Mouse (Mus musculus) liver, embryonic 14.5 days (tissue): ENCODE data around the gene Olfr735. TPM values are rescaled to one million over a fixed set of nuclear protein-coding genes. Genes with fewer than 3 reads are reported as not detected.

Source experiments
- ATAC-seq: fragments of 200-750 bp; cut with Nextera tagmentation; 2 replicates; pipeline ENCODE4 v1.8.0; 2017; ENCODE audit warnings: moderate number of reproducible peaks, mild to moderate bottlenecking, moderate library complexity; ENCODE audit not compliant: insufficient read depth
- DNase-seq, 3 experiments: peaks; one replicate each; pipeline ENCODE4 v3.0.0-alpha.2; 2012 to 2013; ENCODE audit warnings: low read depth in 3 of 3, low spot score in 3 of 3
- H3K27ac ChIP-seq: fragments of 300-500 bp; sonication (generic); 2 replicates; pipeline ENCODE4 v1.5.1; 2014; ENCODE audit warnings: moderate library complexity, mild to moderate bottlenecking, control low read depth, inconsistent platforms
- H3K27me3 ChIP-seq: fragments of 300-500 bp; sonication (generic); 2 replicates; pipeline ENCODE4 v1.6.1; 2014; ENCODE audit warnings: mild to moderate bottlenecking, low read length, moderate library complexity; ENCODE audit not compliant: control insufficient read depth, insufficient read depth
- H3K36me3 ChIP-seq: fragments of 300-500 bp; sonication (generic); replicated peaks from 2 replicates; pipeline ENCODE4 v1.6.1; 2014; ENCODE audit warnings: low read depth; ENCODE audit not compliant: control insufficient read depth, insufficient read depth
- H3K4me1 ChIP-seq, 2 experiments: fragments of 200-500 bp in 1 of 2; fragments of 300-500 bp in 1 of 2; sonication (generic) in 1 of 2; replicated peaks; 2 replicates each; pipeline ENCODE4 v1.6.1; 2012 to 2014; ENCODE audit warnings: antibody characterized with exemption in 1 of 2, inconsistent platforms in 1 of 2, low read length in 1 of 2; ENCODE audit not compliant: control insufficient read depth in 2 of 2, insufficient read depth in 2 of 2
- H3K4me2 ChIP-seq: fragments of 300-500 bp; sonication (generic); 2 replicates; pipeline ENCODE4 v1.6.1; 2014; ENCODE audit warnings: low read depth, mild to moderate bottlenecking, control low read depth, moderate library complexity
- H3K4me3 ChIP-seq, 2 experiments: fragments of 200-500 bp in 1 of 2; fragments of 300-500 bp in 1 of 2; sonication (generic) in 1 of 2; 2 replicates each; pipeline ENCODE4 v1.5.1; 2012 to 2014; ENCODE audit warnings: low read depth in 2 of 2, low read length in 2 of 2, mild to moderate bottlenecking in 2 of 2, control low read depth in 1 of 2, inconsistent platforms in 1 of 2, moderate library complexity in 1 of 2; ENCODE audit not compliant: insufficient read depth in 1 of 2
- H3K9ac ChIP-seq: fragments of 300-500 bp; sonication (generic); replicated peaks from 2 replicates; pipeline ENCODE4 v1.6.1; 2014; ENCODE audit warnings: mild to moderate bottlenecking, control low read depth, moderate library complexity
- H3K9me3 ChIP-seq: fragments of 300-500 bp; sonication (generic); 2 replicates; pipeline ENCODE4 v1.6.1; 2016; ENCODE audit warnings: low read length, mixed read lengths; ENCODE audit not compliant: control insufficient read depth
- CTCF ChIP-seq: IDR thresholded peaks from 2 replicates; pipeline ENCODE4 v1.5.1; 2016; ENCODE audit warnings: antibody characterized with exemption, low read depth, control low read depth
- EP300 ChIP-seq: IDR thresholded peaks from 2 replicates; pipeline ENCODE4 v1.6.1; 2016; ENCODE audit warnings: antibody characterized with exemption, low read depth
- WGBS: fragments of 180-500 bp; shearing (Covaris S2); extraction: QIAGEN DNeasy Blood & Tissue Kit; methylation state at CpG from one replicate; pipeline ENCODE4 v1.1.7; 2014; ENCODE audit not compliant: insufficient replicate concordance; 5-methylcytosine and 5-hydroxymethylcytosine counted together
- polyA plus RNA-seq, 2 experiments: library from polyadenylated mRNA; depleted of rRNA in 1 of 2; stranded (reverse) in 1 of 2; unstranded in 1 of 2; fragments of >200 nt; fragmentation: Nextera tagmentation in 1 of 2; extraction: Ambion mirVana in 1 of 2; gene quantifications; 2 replicates each; pipeline versions ENCODE4 v1.2.1 to v1.2.3; 2012 to 2014

The Olfr735 gene
- polyA plus RNA-seq (2012; rRNA removed) (not detected in 2 replicates), polyA plus RNA-seq (2014; fragmentation: Nextera tagmentation; extraction: Ambion mirVana) (not detected in 2 replicates)

DNA sequence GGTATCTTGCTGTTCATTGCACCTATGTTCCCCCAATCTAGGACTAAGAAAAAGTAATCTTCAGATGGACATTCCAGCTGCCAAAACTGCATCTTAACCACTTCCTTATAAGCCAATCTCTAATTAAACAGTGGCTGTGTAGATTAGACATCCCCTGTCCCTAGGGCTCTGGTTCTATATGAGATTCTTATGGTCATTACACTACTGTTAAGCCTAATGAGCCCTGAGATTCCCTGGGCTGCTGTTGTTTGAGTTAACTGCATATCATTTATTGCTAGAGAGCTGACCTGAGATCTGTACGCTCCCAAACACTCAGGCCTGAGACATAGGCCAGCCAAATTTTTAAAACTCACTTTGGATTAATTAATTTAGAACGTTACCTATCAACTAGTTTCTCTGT lies at the start of gene Olfr735:
Gene Olfr735, minus strand, starts transcription at position 77 of the 400 bp plus-strand sequence.
- Histone ChIP-seq H3K9me3 (no peaks in the 10 kb centered on the region), H3K36me3 (no peaks in the 10 kb centered on the region), H3K9ac (no peak within 1 kb of the TSS), H3K4me2 (no peak within 1 kb of the TSS), H3K27ac (no peak within 1 kb of the TSS), H3K27me3 (no peaks in the 10 kb centered on the region), H3K4me1 (no peaks in the 10 kb centered on the region), H3K4me3 (no peak within 1 kb of the TSS)
- 56% methylated on average over 2 of the region's 2 CpGs for WGBS
- no peak for TF ChIP-seq EP300
- no peak for TF ChIP-seq CTCF
- DNase-seq (no peak), ATAC-seq (no peak)

DNA sequence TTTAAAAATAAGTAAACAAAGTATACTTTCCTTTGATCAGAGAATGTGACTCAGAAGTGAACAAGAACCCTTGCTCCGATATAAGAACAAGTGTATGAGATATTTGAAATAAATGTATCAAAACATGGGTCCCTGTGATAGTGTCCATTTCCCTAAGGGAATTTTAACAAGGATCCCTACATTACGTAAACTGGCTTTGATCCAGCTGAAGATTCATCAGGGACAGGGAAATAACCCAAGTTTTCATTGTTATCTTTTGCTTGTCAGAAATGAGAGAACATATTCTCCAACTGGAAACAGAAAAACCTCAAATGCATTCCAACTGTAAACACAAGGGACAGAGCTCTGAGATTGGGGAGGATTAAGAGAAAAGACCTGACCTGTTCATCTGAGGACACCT lies 32.2 kb upstream of the Olfr735 start, which contains the start of gene Olfr736:
Gene Olfr736, plus strand, starts transcription at position 301 of the 400 bp plus-strand sequence.
- Histone ChIP-seq H3K9me3 (no peaks in the 10 kb centered on the region), H3K27ac (no peak within 1 kb of the TSS), H3K27me3 (no peaks in the 10 kb centered on the region), H3K4me2 (no peak within 1 kb of the TSS), H3K9ac (no peak within 1 kb of the TSS), H3K4me3 (no peak within 1 kb of the TSS), H3K4me1 (no peaks in the 10 kb centered on the region), H3K36me3 (no peaks in the 10 kb centered on the region)
- ATAC-seq (no peak), DNase-seq (no peak)
- WGBS: 60% methylated on average over 2 of the region's 2 CpGs
- TF ChIP-seq EP300 (no peak), CTCF (no peak)

DNA sequence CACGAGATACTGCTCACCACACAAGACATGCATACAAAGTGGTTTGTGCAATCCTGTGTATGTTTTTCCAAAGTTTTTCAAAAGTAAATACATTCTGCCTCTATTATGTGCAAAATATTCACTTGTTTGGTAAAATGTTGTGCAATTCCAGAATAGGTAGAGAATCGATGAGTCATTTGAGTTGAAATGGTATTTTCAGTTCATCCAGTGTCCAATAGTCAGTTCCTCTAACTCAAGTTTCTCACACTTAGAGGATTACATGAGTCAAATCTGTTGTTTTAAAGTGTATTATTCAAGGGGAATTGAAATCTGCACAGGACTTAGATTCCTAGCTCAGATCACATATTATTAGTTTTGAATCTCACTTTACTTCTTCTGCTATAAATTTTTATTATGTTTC lies 14.9 kb upstream of the Olfr735 start:
- Histone ChIP-seq H3K9me3 (no peaks in the 10 kb centered on the region), H3K36me3 (no peaks in the 10 kb centered on the region), H3K27me3 (no peaks in the 10 kb centered on the region), H3K4me2 (no peak overlapping the region), H3K4me3 (no peak overlapping the region), H3K9ac (no peak overlapping the region), H3K4me1 (no peaks in the 10 kb centered on the region), H3K27ac (no peak overlapping the region)
- ATAC-seq (no peak), DNase-seq (no peak)
- 48% methylated on average over 2 of the region's 2 CpGs for WGBS
- TF ChIP-seq EP300: no peak
- TF ChIP-seq CTCF: no peak

DNA sequence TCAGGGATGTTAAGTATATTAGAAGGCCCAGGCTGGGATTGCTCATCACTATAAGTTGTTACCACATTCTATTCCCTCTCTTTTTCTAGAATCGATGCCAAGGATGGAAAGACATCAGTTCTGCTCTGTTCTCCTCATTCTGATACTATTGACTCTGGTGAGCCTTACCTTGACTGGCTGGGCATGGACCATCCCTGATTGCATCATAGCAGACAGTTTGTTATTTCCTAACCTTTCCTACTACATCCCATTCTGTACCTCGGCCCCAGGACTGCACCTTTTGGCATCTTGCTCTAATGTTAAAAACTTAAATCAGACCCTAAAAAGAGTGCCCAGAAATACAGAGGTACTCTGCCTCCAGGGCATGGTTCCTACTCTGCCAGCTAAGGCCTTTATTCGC lies 11.8 kb upstream of the Olfr735 start:
- no peaks in the 10 kb centered on the region for H3K27me3 ChIP-seq

DNA sequence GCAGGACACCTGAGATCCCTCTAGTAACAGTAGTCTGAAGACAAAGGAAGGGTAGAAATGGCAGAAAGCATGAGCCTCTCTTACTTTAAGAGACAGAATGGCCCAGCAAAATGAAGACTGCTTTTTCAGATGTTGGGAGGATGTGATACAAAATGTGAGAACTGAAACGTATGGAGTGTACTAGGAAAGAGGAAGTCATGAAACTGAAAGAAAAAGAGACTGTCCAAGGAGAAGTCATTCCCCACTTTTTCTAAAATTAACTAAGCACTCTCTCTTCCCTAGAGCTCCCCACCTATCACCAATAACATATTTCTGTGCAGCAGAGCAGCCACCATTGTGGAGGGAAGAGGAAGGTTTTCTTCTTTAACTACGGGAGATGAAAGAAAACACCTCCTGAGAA lies 8.9 kb upstream of the Olfr735 start, which contains the start of gene Tlr11:
Gene Tlr11, plus strand, starts transcription at position 322 of the 400 bp plus-strand sequence.
- H3K36me3 ChIP-seq: no peaks in the 10 kb centered on the region
- H3K4me1 ChIP-seq: no peaks in the 10 kb centered on the region
- TF ChIP-seq EP300 (no peak), CTCF (no peak)
- 35% methylated on average over 2 of the region's 2 CpGs for WGBS
- H3K27ac ChIP-seq: no peak within 1 kb of the TSS
- ATAC-seq (no peak), DNase-seq (no peak)
- H3K27me3 ChIP-seq: no peaks in the 10 kb centered on the region
- no peaks in the 10 kb centered on the region for H3K9me3 ChIP-seq
- H3K4me2 ChIP-seq: no peak within 1 kb of the TSS
- no peak within 1 kb of the TSS for H3K4me3 ChIP-seq
- H3K9ac ChIP-seq: no peak within 1 kb of the TSS

More for the DNA sequence above, 11.8 kb upstream of the Olfr735 start:
- Histone ChIP-seq H3K4me3 (no peak overlapping the region), H3K27ac (no peak overlapping the region), H3K36me3 (no peaks in the 10 kb centered on the region), H3K4me1 (no peaks in the 10 kb centered on the region), H3K4me2 (no peak overlapping the region), H3K9me3 (no peaks in the 10 kb centered on the region), H3K9ac (no peak overlapping the region)
- DNase-seq (no peak), ATAC-seq (no peak)
- TF ChIP-seq CTCF (no peak), EP300 (no peak)
- WGBS: 46% methylated on average over 3 of the region's 3 CpGs
